Mouse (Mus musculus): ENCODE measurements around the gene Wars. TPM values are rescaled to one million over a fixed set of nuclear protein-coding genes. Genes with fewer than 3 reads are reported as not detected.

Wars gene
- polyA plus RNA-seq, 1 experiment from 2014 or later: 113 TPM

GRCm38 (mm10) chr12:108880606-108881005 is 13.4 kb downstream of the Wars start:
- ATAC-seq: no peak
- 97% methylated on average over 5 of the region's 5 CpGs for WGBS

GRCm38 (mm10) chr12:108879138-108879537 is 14.8 kb downstream of the Wars start:
- 90% methylated on average over 4 of the region's 4 CpGs for WGBS
- no peak overlapping the region for H3K4me2 ChIP-seq (ENCODE audit: low read length)
- H3K4me1 ChIP-seq (replicated peaks; ENCODE audit: control insufficient read depth, insufficient read depth, low read length): no peaks in the 10 kb centered on the region
- no peak for ATAC-seq
- no peak overlapping the region for H3K27ac ChIP-seq (ENCODE audit: low read length)
- no peaks in the 10 kb centered on the region for H3K27me3 ChIP-seq (replicated peaks; ENCODE audit: control insufficient read depth, insufficient read depth, low read length)
- no peak overlapping the region for H3K9ac ChIP-seq (replicated peaks; ENCODE audit: low read depth, low read length)
- no peaks in the 10 kb centered on the region for H3K9me3 ChIP-seq (ENCODE audit: control insufficient read depth, low read length)
- no peak overlapping the region for H3K4me3 ChIP-seq (replicated peaks; ENCODE audit: low read length)
- peaks cover 20% of the 10 kb centered on the region for H3K36me3 ChIP-seq (ENCODE audit: control insufficient read depth, insufficient read depth)

More at GRCm38 (mm10) chr12:108880606-108881005, 13.4 kb downstream of the Wars start:
- Histone ChIP-seq H3K9me3 (ENCODE audit: control insufficient read depth, low read length) (no peaks in the 10 kb centered on the region), H3K27me3 (replicated peaks; ENCODE audit: control insufficient read depth, insufficient read depth, low read length) (no peaks in the 10 kb centered on the region), H3K4me1 (replicated peaks; ENCODE audit: control insufficient read depth, insufficient read depth, low read length) (no peaks in the 10 kb centered on the region), H3K4me2 (ENCODE audit: low read length) (no peak overlapping the region), H3K4me3 (replicated peaks; ENCODE audit: low read length) (no peak overlapping the region), H3K36me3 (ENCODE audit: control insufficient read depth, insufficient read depth) (peaks cover 8% of the 10 kb centered on the region), H3K27ac (ENCODE audit: low read length) (no peak overlapping the region), H3K9ac (replicated peaks; ENCODE audit: low read depth, low read length) (no peak overlapping the region)

GRCm38 (mm10) chr12:108873122-108873521 is 20.9 kb downstream of the Wars start:
- Histone ChIP-seq H3K4me2 (ENCODE audit: low read length) (no peak overlapping the region), H3K9me3 (ENCODE audit: control insufficient read depth, low read length) (no peaks in the 10 kb centered on the region), H3K27ac (ENCODE audit: low read length) (no peak overlapping the region), H3K36me3 (ENCODE audit: control insufficient read depth, insufficient read depth) (peaks cover 35% of the 10 kb centered on the region), H3K27me3 (replicated peaks; ENCODE audit: control insufficient read depth, insufficient read depth, low read length) (no peaks in the 10 kb centered on the region), H3K9ac (replicated peaks; ENCODE audit: low read depth, low read length) (no peak overlapping the region), H3K4me3 (replicated peaks; ENCODE audit: low read length) (no peak overlapping the region), H3K4me1 (replicated peaks; ENCODE audit: control insufficient read depth, insufficient read depth, low read length) (no peaks in the 10 kb centered on the region)
- 82% methylated on average over 5 of the region's 5 CpGs for WGBS
- ATAC-seq: no peak

- peaks cover 37% of the 10 kb centered on the region for H3K36me3 ChIP-seq (ENCODE audit: control insufficient read depth, insufficient read depth)
- no peak for ATAC-seq
- H3K27ac ChIP-seq (ENCODE audit: low read length): no peak overlapping the region
- H3K27me3 ChIP-seq (replicated peaks; ENCODE audit: control insufficient read depth, insufficient read depth, low read length): no peaks in the 10 kb centered on the region
- no peak overlapping the region for H3K4me2 ChIP-seq (ENCODE audit: low read length)
- WGBS: 69% methylated on average over 2 of the region's 2 CpGs
- no peak overlapping the region for H3K4me3 ChIP-seq (replicated peaks; ENCODE audit: low read length)
- H3K4me1 ChIP-seq (replicated peaks; ENCODE audit: control insufficient read depth, insufficient read depth, low read length): no peaks in the 10 kb centered on the region
- no peaks in the 10 kb centered on the region for H3K9me3 ChIP-seq (ENCODE audit: control insufficient read depth, low read length)
- H3K9ac ChIP-seq (replicated peaks; ENCODE audit: low read depth, low read length): no peak overlapping the region
Observed at GRCm38 (mm10) chr12:108869575-108869974, 24.4 kb downstream of the Wars start.

GRCm38 (mm10) chr12:108865007-108865494 is 28.9 kb downstream of the Wars start:
- Histone ChIP-seq H3K4me3 (replicated peaks; ENCODE audit: low read length) (no peak overlapping the region), H3K27me3 (replicated peaks; ENCODE audit: control insufficient read depth, insufficient read depth, low read length) (no peaks in the 10 kb centered on the region), H3K9ac (replicated peaks; ENCODE audit: low read depth, low read length) (no peak overlapping the region), H3K4me1 (replicated peaks; ENCODE audit: control insufficient read depth, insufficient read depth, low read length) (no peaks in the 10 kb centered on the region), H3K27ac (ENCODE audit: low read length) (no peak overlapping the region), H3K9me3 (ENCODE audit: control insufficient read depth, low read length) (no peaks in the 10 kb centered on the region), H3K36me3 (ENCODE audit: control insufficient read depth, insufficient read depth) (peaks cover 42% of the 10 kb centered on the region), H3K4me2 (ENCODE audit: low read length) (no peak overlapping the region)
- WGBS: 89% methylated on average over 6 of the region's 6 CpGs
- ATAC-seq: no peak

- Histone ChIP-seq H3K27me3 (replicated peaks; ENCODE audit: control insufficient read depth, insufficient read depth, low read length) (no peaks in the 10 kb centered on the region), H3K4me3 (replicated peaks; ENCODE audit: low read length) (no peak overlapping the region), H3K9ac (replicated peaks; ENCODE audit: low read depth, low read length) (no peak overlapping the region), H3K4me1 (replicated peaks; ENCODE audit: control insufficient read depth, insufficient read depth, low read length) (no peaks in the 10 kb centered on the region), H3K4me2 (ENCODE audit: low read length) (no peak overlapping the region), H3K36me3 (ENCODE audit: control insufficient read depth, insufficient read depth) (peaks cover 5% of the 10 kb centered on the region), H3K27ac (ENCODE audit: low read length) (no peak overlapping the region), H3K9me3 (ENCODE audit: control insufficient read depth, low read length) (no peaks in the 10 kb centered on the region)
- no peak for ATAC-seq
- WGBS: 86% methylated on average over 5 of the region's 5 CpGs
Observed at GRCm38 (mm10) chr12:108858486-108858885, 35.5 kb downstream of the Wars start.

GRCm38 (mm10) chr12:108857589-108858184 is 36.3 kb downstream of the Wars start:
- Histone ChIP-seq H3K9ac (replicated peaks; ENCODE audit: low read depth, low read length) (no peak overlapping the region), H3K27ac (ENCODE audit: low read length) (no peak overlapping the region), H3K27me3 (replicated peaks; ENCODE audit: control insufficient read depth, insufficient read depth, low read length) (no peaks in the 10 kb centered on the region), H3K4me2 (ENCODE audit: low read length) (no peak overlapping the region), H3K4me1 (replicated peaks; ENCODE audit: control insufficient read depth, insufficient read depth, low read length) (no peaks in the 10 kb centered on the region), H3K36me3 (ENCODE audit: control insufficient read depth, insufficient read depth) (peaks cover 4% of the 10 kb centered on the region; the same call in 1 of the 2 replicates), H3K4me3 (replicated peaks; ENCODE audit: low read length) (no peak overlapping the region), H3K9me3 (ENCODE audit: control insufficient read depth, low read length) (no peaks in the 10 kb centered on the region)
- 89% methylated on average over 7 of the region's 7 CpGs for WGBS
- no peak for ATAC-seq

GRCm38 (mm10) chr12:108857109-108857508 is 36.9 kb downstream of the Wars start:
- no peak overlapping the region for H3K4me3 ChIP-seq (replicated peaks; ENCODE audit: low read length)
- H3K9ac ChIP-seq (replicated peaks; ENCODE audit: low read depth, low read length): no peak overlapping the region
- no peaks in the 10 kb centered on the region for H3K27me3 ChIP-seq (replicated peaks; ENCODE audit: control insufficient read depth, insufficient read depth, low read length)
- ATAC-seq: no peak
- no peak overlapping the region for H3K4me2 ChIP-seq (ENCODE audit: low read length)
- H3K4me1 ChIP-seq (replicated peaks; ENCODE audit: control insufficient read depth, insufficient read depth, low read length): no peaks in the 10 kb centered on the region
- H3K27ac ChIP-seq (ENCODE audit: low read length): no peak overlapping the region
- WGBS: 86% methylated on average over 7 of the region's 7 CpGs
- peaks cover 4% of the 10 kb centered on the region; the same call in 1 of the 2 replicates for H3K36me3 ChIP-seq (ENCODE audit: control insufficient read depth, insufficient read depth)
- no peaks in the 10 kb centered on the region for H3K9me3 ChIP-seq (ENCODE audit: control insufficient read depth, low read length)

GRCm38 (mm10) chr12:108856186-108856585 is 37.8 kb downstream of the Wars start:
- Histone ChIP-seq H3K9me3 (ENCODE audit: control insufficient read depth, low read length) (no peaks in the 10 kb centered on the region), H3K9ac (replicated peaks; ENCODE audit: low read depth, low read length) (no peak overlapping the region)
- WGBS: 89% methylated on average over 8 of the region's 8 CpGs

More at GRCm38 (mm10) chr12:108856186-108856585, 37.8 kb downstream of the Wars start:
- H3K4me3 ChIP-seq (replicated peaks; ENCODE audit: low read length): no peak overlapping the region
- H3K27me3 ChIP-seq (replicated peaks; ENCODE audit: control insufficient read depth, insufficient read depth, low read length): no peaks in the 10 kb centered on the region
- peaks cover 1% of the 10 kb centered on the region; the same call in 1 of the 2 replicates for H3K36me3 ChIP-seq (ENCODE audit: control insufficient read depth, insufficient read depth)
- H3K27ac ChIP-seq (ENCODE audit: low read length): no peak overlapping the region
- H3K4me2 ChIP-seq (ENCODE audit: low read length): no peak overlapping the region
- no peaks in the 10 kb centered on the region for H3K4me1 ChIP-seq (replicated peaks; ENCODE audit: control insufficient read depth, insufficient read depth, low read length)
- ATAC-seq: no peak
